Mouse (Mus musculus): ENCODE measurements around the gene Rasd1. TPM values are rescaled to one million over a fixed set of nuclear protein-coding genes. Genes with fewer than 3 reads are reported as not detected.

The Rasd1 gene
- 0.83 and 1.2 TPM in 2 replicates for polyA plus RNA-seq (2015; fragmentation: Nextera tagmentation; extraction: Ambion mirVana)

- WGBS = under 1% methylated on average over 28 of the region's 28 CpGs
- peaks cover 24% of the 10 kb centered on the region for H3K4me1 ChIP-seq (replicated peaks)
- peak within 1 kb of the TSS; percentile 40 for H3K9ac ChIP-seq
- peaks cover 11% of the 10 kb centered on the region; the same call in 1 of the 2 replicates for H3K36me3 ChIP-seq
- peak within 1 kb of the TSS; percentile 96 for H3K4me2 ChIP-seq
- peak within 1 kb of the TSS; percentile 41 for H3K4me3 ChIP-seq
- peak; percentile 59; the same call in 1 of the 2 replicates for ATAC-seq (ENCODE audit: low FRiP score, low read depth)
- H3K9me3 ChIP-seq = no peaks in the 10 kb centered on the region
- H3K27ac ChIP-seq (replicated peaks) = no peak within 1 kb of the TSS
- peaks cover 27% of the 10 kb centered on the region for H3K27me3 ChIP-seq
Measured at GRCm38 (mm10) chr11:59964818-59965217, at the start of gene Rasd1. Rasd1 (minus strand) TSS chr11:59964944.

- Histone ChIP-seq H3K9ac (no peak overlapping the region), H3K36me3 (no peaks in the 10 kb centered on the region), H3K4me1 (replicated peaks) (peaks cover 10% of the 10 kb centered on the region), H3K27ac (replicated peaks) (no peak overlapping the region), H3K4me3 (no peak overlapping the region), H3K4me2 (no peak overlapping the region), H3K9me3 (no peaks in the 10 kb centered on the region), H3K27me3 (no peaks in the 10 kb centered on the region)
- ATAC-seq (ENCODE audit: low FRiP score, low read depth) = no peak
- WGBS = 76% methylated on average over 3 of the region's 3 CpGs
Measured at GRCm38 (mm10) chr11:60011516-60011915, 46.8 kb upstream of the Rasd1 start.

- Histone ChIP-seq H3K4me2 (no peak overlapping the region), H3K4me1 (replicated peaks) (peaks cover 10% of the 10 kb centered on the region), H3K4me3 (no peak overlapping the region), H3K9ac (no peak overlapping the region), H3K27ac (replicated peaks) (peak overlapping the region; percentile 59), H3K9me3 (no peaks in the 10 kb centered on the region), H3K36me3 (no peaks in the 10 kb centered on the region), H3K27me3 (no peaks in the 10 kb centered on the region)
- ATAC-seq (ENCODE audit: low FRiP score, low read depth) = no peak
- 43% methylated on average over 3 of the region's 3 CpGs for WGBS
Measured at GRCm38 (mm10) chr11:60009451-60009850, 44.7 kb upstream of the Rasd1 start.

- H3K27me3 ChIP-seq = no peaks in the 10 kb centered on the region
- no peaks in the 10 kb centered on the region for H3K36me3 ChIP-seq
- H3K9ac ChIP-seq = no peak overlapping the region
- no peak overlapping the region for H3K4me2 ChIP-seq
- H3K4me1 ChIP-seq (replicated peaks) = peaks cover 10% of the 10 kb centered on the region
- whole genome bisulfite sequencing = 82% methylated on average over 3 of the region's 3 CpGs
- H3K27ac ChIP-seq (replicated peaks) = no peak overlapping the region
- no peak for ATAC-seq (ENCODE audit: low FRiP score, low read depth)
- no peaks in the 10 kb centered on the region for H3K9me3 ChIP-seq
- no peak overlapping the region for H3K4me3 ChIP-seq
Measured at GRCm38 (mm10) chr11:60005866-60006265, 41.1 kb upstream of the Rasd1 start.

- Histone ChIP-seq H3K27ac (replicated peaks) (no peak overlapping the region), H3K4me1 (replicated peaks) (peaks cover 8% of the 10 kb centered on the region), H3K36me3 (no peaks in the 10 kb centered on the region), H3K4me3 (no peak overlapping the region), H3K9me3 (no peaks in the 10 kb centered on the region), H3K9ac (no peak overlapping the region), H3K4me2 (no peak overlapping the region), H3K27me3 (no peaks in the 10 kb centered on the region)
- 61% methylated on average over 6 of the region's 6 CpGs for WGBS
- ATAC-seq (ENCODE audit: low FRiP score, low read depth) = no peak
Measured at GRCm38 (mm10) chr11:60004716-60005115, 40.0 kb upstream of the Rasd1 start.

GRCm38 (mm10) chr11:60003811-60004210, 39.1 kb upstream of the Rasd1 start:
- no peaks in the 10 kb centered on the region for H3K27me3 ChIP-seq
- H3K9ac ChIP-seq = no peak overlapping the region
- ATAC-seq (ENCODE audit: low FRiP score, low read depth) = no peak
- H3K36me3 ChIP-seq = no peaks in the 10 kb centered on the region
- no peak overlapping the region for H3K27ac ChIP-seq (replicated peaks)
- WGBS = 91% methylated on average over 8 of the region's 8 CpGs
- H3K4me3 ChIP-seq = no peak overlapping the region
- no peak overlapping the region for H3K4me2 ChIP-seq
- no peaks in the 10 kb centered on the region for H3K4me1 ChIP-seq (replicated peaks)
- no peaks in the 10 kb centered on the region for H3K9me3 ChIP-seq

GRCm38 (mm10) chr11:60001231-60001980, 36.7 kb upstream of the Rasd1 start:
- no peak overlapping the region for H3K4me3 ChIP-seq
- 81% methylated on average over 5 of the region's 5 CpGs for WGBS

GRCm38 (mm10) chr11:59994318-59994717, 29.6 kb upstream of the Rasd1 start:
- no peak overlapping the region for H3K4me3 ChIP-seq
- no peak overlapping the region for H3K4me2 ChIP-seq
- 67% methylated on average over 9 of the region's 9 CpGs for WGBS
- no peaks in the 10 kb centered on the region for H3K9me3 ChIP-seq
- H3K27ac ChIP-seq (replicated peaks) = no peak overlapping the region
- ATAC-seq (ENCODE audit: low FRiP score, low read depth) = no peak
- no peak overlapping the region for H3K9ac ChIP-seq
- H3K27me3 ChIP-seq = no peaks in the 10 kb centered on the region
- H3K4me1 ChIP-seq (replicated peaks) = no peaks in the 10 kb centered on the region
- no peaks in the 10 kb centered on the region for H3K36me3 ChIP-seq

More at GRCm38 (mm10) chr11:60001231-60001980, 36.7 kb upstream of the Rasd1 start:
- ATAC-seq (ENCODE audit: low FRiP score, low read depth) = no peak
- H3K9ac ChIP-seq = no peak overlapping the region
- H3K4me1 ChIP-seq (replicated peaks) = no peaks in the 10 kb centered on the region
- no peaks in the 10 kb centered on the region for H3K36me3 ChIP-seq
- no peaks in the 10 kb centered on the region for H3K9me3 ChIP-seq
- no peak overlapping the region for H3K27ac ChIP-seq (replicated peaks)
- no peak overlapping the region for H3K4me2 ChIP-seq
- H3K27me3 ChIP-seq = no peaks in the 10 kb centered on the region

GRCm38 (mm10) chr11:59991365-59991764, 26.6 kb upstream of the Rasd1 start:
- ATAC-seq (ENCODE audit: low FRiP score, low read depth) = no peak
- Histone ChIP-seq H3K27me3 (no peaks in the 10 kb centered on the region), H3K9me3 (no peaks in the 10 kb centered on the region), H3K27ac (replicated peaks) (no peak overlapping the region), H3K9ac (no peak overlapping the region), H3K4me1 (replicated peaks) (no peaks in the 10 kb centered on the region), H3K4me3 (no peak overlapping the region), H3K4me2 (no peak overlapping the region), H3K36me3 (no peaks in the 10 kb centered on the region)
- WGBS = 77% methylated on average over 8 of the region's 8 CpGs

GRCm38 (mm10) chr11:59989406-59989805, 24.7 kb upstream of the Rasd1 start:
- 69% methylated on average over 1 of the region's 1 CpGs for WGBS
- Histone ChIP-seq H3K27me3 (no peaks in the 10 kb centered on the region), H3K36me3 (no peaks in the 10 kb centered on the region), H3K27ac (replicated peaks) (no peak overlapping the region), H3K9ac (no peak overlapping the region), H3K4me3 (no peak overlapping the region), H3K9me3 (no peaks in the 10 kb centered on the region), H3K4me1 (replicated peaks) (no peaks in the 10 kb centered on the region), H3K4me2 (no peak overlapping the region)
- no peak for ATAC-seq (ENCODE audit: low FRiP score, low read depth)

GRCm38 (mm10) chr11:59977831-59978230, 13.1 kb upstream of the Rasd1 start:
- Histone ChIP-seq H3K9me3 (no peaks in the 10 kb centered on the region), H3K9ac (no peak overlapping the region), H3K4me1 (replicated peaks) (0 out of 2 replicates have a peak, but pooled peaks cover 4% of the 10 kb centered on the region), H3K4me3 (no peak overlapping the region), H3K27ac (replicated peaks) (no peak overlapping the region), H3K36me3 (no peaks in the 10 kb centered on the region), H3K27me3 (0 out of 2 replicates have a peak, but pooled peaks cover 2% of the 10 kb centered on the region), H3K4me2 (no peak overlapping the region)
- 78% methylated on average over 5 of the region's 5 CpGs for WGBS
- ATAC-seq (ENCODE audit: low FRiP score, low read depth) = no peak

- Histone ChIP-seq H3K4me3 (no peak overlapping the region), H3K9ac (no peak overlapping the region), H3K36me3 (no peaks in the 10 kb centered on the region), H3K9me3 (no peaks in the 10 kb centered on the region), H3K4me2 (no peak overlapping the region), H3K4me1 (replicated peaks) (0 out of 2 replicates have a peak, but pooled peaks cover 4% of the 10 kb centered on the region), H3K27ac (replicated peaks) (no peak overlapping the region), H3K27me3 (no peaks in the 10 kb centered on the region)
- 15% methylated on average over 10 of the region's 10 CpGs for WGBS
- ATAC-seq (ENCODE audit: low FRiP score, low read depth) = no peak
Measured at GRCm38 (mm10) chr11:59975241-59975640, 10.5 kb upstream of the Rasd1 start.
